Mouse (Mus musculus) CH12F3 (cell line): ENCODE measurements around the gene Phb.

Experiments
- in situ Hi-C: fragments of 300-500 bp; cut with MboI; formaldehyde crosslinking; loops from 2 replicates; pipeline ENCODE4 v1.14.3; 2020; ENCODE audit warnings: low sequenced_read_pairs

Gene Phb

GRCm38 (mm10) chr11:95710478-95710877 lies 43.7 kb downstream of the Phb start:
- in situ Hi-C loops: no loop called here

- in situ Hi-C loops: no loop called here
Measured at GRCm38 (mm10) chr11:95712085-95712562, 45.4 kb downstream of the Phb start.

- in situ Hi-C loops: no loop called here
Measured at GRCm38 (mm10) chr11:95712563-95713224, 45.9 kb downstream of the Phb start, which contains the start of gene Zfp652. Zfp652 (plus strand) TSS chr11:95712673.

GRCm38 (mm10) chr11:95713225-95713810 lies 46.6 kb downstream of the Phb start:
- in situ Hi-C loops: no loop called here

- in situ Hi-C loops: no loop called here
Measured at GRCm38 (mm10) chr11:95713811-95714241, 47.1 kb downstream of the Phb start.

- in situ Hi-C loops: no loop called here
Measured at GRCm38 (mm10) chr11:95714411-95714810, 47.7 kb downstream of the Phb start.

GRCm38 (mm10) chr11:95716136-95716535 lies 49.4 kb downstream of the Phb start:
- in situ Hi-C loops: no loop called here

GRCm38 (mm10) chr11:95719356-95719755 lies 52.6 kb downstream of the Phb start:
- in situ Hi-C loops: no loop called here

- in situ Hi-C loops: no loop called here
Measured at GRCm38 (mm10) chr11:95723287-95723686, 56.5 kb downstream of the Phb start, which contains the start of gene B130006D01Rik. B130006D01Rik (plus strand) TSS chr11:95723587.

- in situ Hi-C loops: no loop called here
Measured at GRCm38 (mm10) chr11:95724466-95724865, 57.7 kb downstream of the Phb start.

GRCm38 (mm10) chr11:95726156-95726555 lies 59.4 kb downstream of the Phb start:
- in situ Hi-C loops: no loop called here

- in situ Hi-C loops: no loop called here
Measured at GRCm38 (mm10) chr11:95727947-95728346, 61.2 kb downstream of the Phb start.

GRCm38 (mm10) chr11:95728916-95729907 lies 62.5 kb downstream of the Phb start:
- in situ Hi-C loops: no loop called here
